Mouse (Mus musculus) cerebellum, adult 18-20 months (tissue): ENCODE data around the gene Crb1.
A peak's percentile ranks its signal among the peaks of the same experiment; 100 is the strongest.
"Not testable (repeated sequence)": the region's sequence is repeated elsewhere in the genome, so short reads cannot be mapped to it uniquely, and the experiment has no call there.

ENCODE experiments used
- DNase-seq, 2 experiments: peaks; one replicate each; pipeline ENCODE4 v3.0.0; 2021

Crb1 gene

DNA sequence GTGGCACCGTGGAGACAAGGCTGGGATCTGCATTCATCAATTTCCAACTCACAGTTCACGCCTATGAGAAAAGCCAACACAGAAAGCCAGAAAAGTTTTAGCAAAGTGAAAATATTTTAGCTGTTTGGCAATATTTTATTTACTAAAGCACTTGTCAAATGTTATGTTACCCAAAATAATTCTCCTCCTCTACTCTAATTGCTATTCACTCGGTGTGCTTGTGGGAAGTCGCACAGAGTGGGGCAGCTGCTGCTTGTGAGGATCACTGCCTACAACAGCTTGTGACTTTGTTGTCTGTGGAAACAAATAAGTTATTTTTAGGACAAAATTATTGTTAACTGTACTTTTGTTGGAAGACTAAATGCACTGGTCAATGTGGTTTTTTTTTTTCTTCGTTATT, 48.6 kb downstream of the Crb1 start:
- no peak for DNase-seq

DNA sequence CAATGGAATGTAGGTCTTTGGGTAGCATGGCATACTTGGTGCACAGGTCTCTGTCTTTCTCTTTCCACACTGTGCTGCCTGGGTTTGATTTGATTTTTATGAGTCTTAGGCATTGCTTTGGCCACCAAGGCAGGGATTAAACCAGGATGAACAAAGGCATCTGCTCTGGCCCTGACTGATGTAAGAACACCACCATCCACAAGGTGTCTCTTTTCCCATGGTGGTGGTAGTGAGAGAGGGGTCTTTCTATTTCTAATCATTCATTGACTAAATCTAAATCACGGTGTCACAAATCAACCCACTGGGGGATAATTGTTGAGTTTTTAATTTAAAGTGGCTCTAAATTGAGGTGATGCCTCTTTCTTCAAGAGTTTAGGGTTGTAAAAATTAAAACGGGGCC, 51.5 kb downstream of the Crb1 start:
- DNase-seq = no peak

DNA sequence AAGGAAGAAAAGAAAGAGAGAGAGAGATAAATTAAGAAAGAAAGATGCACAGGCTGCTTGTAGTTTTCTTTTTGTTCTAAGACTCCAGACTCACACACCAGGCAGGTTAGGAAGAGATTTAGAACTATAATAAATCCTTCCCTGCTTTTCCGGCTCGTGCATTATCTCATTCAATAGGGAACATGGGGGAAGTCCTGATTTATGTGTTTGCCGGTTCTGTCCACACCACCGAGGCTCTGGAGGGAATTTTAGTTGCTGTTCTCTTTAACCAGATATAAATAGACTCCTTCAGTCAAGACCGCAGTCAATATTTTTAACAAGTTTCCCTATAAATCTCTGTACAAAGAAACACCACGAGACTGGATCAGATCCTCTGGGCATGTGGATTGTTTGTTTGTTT, 57.1 kb downstream of the Crb1 start:
- DNase-seq = no peak

DNA sequence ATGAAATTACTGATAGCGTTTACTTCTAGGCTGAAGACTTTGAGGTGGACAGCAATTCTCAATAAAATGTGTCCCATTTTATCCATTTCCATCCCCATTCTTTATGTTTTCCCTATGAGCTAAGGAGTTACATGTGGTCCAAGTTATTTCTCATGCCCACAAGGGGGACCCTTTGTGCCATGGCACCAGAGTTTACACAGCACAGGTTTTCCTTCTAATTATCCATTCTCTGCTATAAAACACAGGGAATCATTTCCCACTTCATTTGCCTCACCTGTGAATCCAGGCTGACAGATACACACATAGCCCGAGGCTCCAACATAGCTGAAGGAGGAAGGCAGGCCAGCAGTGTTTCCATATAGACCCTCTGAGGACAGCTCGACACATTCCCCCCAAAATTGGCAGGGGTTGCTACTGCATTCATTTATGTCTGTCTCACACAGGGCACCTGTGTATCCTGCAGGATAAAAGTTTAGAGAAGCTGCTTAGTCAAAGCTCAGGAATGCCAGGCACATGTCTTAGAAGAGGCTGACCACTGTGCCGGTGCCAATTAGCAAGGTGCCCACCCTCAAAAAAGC, 62.5 kb downstream of the Crb1 start:
- no peak for DNase-seq

DNA sequence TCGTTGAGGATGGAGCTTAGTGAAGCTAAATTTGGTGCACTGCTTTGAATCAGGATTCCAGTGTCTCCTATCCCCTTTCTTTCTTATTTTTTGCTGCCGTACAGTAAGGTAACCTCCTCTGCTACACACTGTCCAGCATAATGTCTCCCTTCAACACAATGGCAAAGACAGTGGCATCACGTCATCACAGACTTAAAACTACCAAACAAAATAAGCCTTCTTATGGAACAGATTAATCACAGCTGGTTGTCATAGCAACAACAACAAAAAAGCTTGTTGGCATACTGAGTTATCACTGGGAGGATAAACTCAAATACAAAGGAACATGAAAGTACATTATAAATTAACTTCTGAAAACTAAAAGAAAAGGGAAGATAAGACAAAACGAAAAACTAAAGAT, 68.0 kb downstream of the Crb1 start:
- no peak for DNase-seq

DNA sequence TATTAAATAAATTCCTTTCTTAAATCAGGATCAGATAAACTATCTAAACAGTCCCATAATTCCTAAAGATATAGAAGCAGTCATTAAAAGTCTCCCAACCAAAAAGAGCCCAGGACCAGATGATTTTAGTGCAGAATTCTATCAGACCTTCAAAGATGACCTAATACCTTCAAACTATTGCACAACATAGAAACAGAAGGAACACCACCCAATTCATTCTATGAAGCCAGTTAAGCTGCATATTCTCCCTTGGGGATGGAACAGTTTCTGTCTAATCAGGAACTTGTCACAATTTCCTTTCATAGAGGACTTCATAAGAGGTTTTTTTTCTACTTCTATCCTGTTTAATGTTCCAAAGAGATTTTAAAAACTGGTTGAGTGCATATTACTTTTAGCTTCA, 74.4 kb downstream of the Crb1 start:
- DNase-seq = not testable (repeated sequence)

DNA sequence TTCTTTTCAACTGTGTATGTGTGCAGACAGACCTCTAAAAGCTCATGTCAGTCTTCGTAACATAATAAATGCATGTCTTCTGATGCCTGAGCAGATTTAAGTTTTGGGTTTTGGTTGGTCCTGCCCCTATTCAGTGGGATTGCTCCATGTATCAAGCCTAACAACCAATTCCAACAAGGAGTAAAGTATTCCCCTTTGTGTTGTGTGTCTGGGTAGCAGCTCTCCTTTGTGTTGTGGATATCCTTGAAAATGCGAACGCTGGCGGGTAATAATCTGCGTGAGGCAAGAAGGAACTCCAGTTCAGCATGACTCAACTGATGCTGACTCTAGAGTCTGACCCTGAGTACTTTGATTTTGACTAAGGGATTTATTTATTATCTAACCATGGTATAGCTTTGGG, 75.1 kb downstream of the Crb1 start:
- DNase-seq = no peak

DNA sequence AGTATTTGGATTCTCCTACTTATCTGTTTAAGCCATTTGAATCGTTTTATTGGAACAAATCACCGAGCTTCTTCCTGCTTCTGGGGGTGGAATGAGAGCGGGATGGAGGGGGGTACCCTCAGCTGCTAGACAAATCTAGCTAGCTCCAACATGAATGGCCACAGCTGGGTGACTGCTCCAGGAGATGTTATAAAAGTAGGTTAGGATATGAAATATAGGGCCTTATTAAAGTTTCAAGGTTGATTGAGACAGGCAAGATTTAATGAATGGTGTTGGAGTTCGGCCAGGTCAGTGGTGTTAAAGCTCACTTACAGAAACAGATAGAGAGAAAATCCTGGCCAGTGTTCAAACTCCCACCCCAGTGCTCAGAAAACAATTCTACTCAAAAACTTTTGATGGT, 84.9 kb downstream of the Crb1 start:
- DNase-seq = no peak

DNA sequence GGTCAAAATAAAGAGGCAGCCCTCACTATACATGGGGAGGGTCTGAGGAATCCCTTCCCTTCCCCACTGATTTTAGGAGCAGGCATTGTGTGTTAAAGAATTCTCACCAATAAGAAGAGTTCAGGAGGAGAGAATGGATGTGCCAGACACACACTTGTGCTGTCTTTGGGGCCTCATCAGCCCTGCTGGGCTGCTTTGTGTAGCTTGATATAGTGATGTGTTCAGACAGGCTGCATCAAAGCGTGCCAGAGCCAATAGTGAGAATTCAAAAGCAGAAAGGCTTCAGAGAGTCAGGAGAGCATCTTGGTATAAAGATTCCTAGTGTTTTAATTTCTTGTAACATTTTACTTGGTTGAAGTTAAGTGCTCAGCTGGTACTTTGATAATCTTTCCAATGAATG, 85.3 kb downstream of the Crb1 start:
- no peak for DNase-seq

DNA sequence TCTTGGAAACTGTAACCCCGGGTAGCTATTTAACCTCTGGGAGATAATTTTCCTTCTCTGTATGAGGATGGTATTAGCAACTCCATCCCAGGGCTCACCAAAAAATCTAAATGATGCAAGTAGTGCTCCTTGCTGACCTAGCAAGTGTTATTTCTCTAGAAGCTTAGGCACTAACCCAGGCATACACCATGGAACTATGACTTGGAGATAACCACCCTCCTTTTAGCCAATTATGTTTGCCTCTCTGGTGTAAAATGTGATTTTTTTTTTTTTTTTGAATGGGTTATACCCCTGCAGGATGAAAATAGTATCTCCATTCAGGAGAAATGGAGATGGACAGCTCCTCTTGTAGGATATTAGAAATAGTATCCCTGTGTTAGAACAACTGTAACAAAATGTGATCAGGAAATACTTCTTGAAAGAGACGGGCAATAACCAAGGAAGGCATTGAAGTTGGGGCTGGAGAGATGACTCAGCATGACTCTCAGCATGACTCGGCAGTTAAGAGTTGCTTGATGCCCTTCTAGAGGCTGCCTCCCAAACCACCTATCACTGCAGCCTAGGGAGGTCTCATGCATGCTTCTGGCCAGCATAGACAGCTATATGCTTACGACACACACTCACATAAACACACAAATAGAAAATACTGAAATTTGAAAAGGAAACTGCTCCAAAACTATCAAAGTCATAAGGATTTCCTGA, 100.1 kb downstream of the Crb1 start:
- DNase-seq = no peak

DNA sequence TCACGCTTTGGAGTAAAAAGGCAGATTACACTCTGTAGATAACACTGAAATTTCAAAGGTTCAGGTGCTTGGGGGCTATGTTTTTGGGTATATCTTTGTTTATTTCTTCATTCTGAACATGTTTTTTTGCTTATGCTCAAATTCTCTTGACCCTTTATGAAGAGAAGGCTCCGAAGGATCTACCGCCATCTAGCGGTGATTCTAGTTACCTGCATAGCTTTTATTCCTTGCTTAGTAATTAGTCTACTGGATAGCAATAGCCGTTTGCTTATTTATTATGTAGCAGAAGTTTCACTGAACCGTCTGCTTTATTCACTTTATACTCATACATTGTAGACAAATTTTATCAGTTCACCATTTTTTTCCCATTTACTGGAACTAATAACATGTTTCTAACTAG, 109.1 kb downstream of the Crb1 start:
- DNase-seq = peak; percentile 28 to 39

DNA sequence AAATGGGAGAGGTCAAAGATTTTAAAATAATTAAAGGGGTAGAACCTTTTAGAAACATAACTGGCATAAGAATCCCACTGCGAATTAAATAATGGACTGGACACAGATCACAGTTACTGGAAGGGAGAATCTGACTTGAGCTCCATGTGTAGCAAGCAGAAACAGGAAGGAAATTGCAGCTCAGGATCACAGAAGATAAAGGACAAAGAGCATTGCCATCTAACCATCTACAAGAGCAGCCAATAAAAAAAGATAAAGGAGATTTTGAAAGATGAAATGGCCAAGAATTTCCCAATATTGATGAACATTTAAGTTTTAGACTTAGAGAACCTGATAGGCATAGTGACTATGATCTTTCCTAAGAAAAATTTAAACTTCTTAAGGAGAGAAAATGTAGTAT, 112.7 kb downstream of the Crb1 start:
- no peak for DNase-seq

DNA sequence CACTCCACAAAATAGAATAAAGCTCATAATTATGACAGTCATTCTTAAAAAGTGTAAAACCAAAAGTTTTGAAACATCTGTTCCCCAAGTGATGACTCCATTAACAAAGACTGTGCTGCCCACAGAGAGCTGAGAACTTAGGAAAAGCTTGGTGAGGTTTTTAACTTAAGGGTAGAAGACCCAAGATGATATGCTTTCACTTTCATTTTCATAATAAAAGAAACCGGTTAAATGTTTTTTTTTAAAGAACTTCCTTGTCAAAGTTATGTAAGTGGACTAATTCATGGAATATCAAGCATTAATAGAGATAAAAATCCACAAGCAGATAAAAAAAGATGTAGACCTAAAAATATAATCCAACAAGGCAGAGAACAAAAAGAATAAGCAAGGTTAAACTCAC, 113.7 kb downstream of the Crb1 start:
- no peak for DNase-seq

DNA sequence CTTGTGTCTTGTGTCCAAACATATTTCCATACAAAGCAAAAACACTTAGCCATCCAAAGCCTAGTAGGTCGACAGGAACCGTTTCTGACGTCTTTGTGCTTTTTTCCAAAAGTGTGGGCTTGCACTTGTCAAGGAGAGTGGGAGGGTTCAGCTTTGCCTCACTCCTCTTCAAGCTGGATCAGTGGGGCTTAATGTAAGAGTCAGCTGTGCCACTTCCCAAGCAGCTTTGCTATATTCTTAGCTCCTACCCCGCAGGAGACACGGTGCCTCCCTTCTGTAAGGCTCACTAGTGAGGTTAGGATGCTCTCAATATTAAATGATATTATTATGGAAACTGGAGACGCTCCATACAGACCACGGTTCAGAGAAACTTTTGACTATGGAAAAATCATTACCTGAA, 121.3 kb downstream of the Crb1 start:
- no peak for DNase-seq

DNA sequence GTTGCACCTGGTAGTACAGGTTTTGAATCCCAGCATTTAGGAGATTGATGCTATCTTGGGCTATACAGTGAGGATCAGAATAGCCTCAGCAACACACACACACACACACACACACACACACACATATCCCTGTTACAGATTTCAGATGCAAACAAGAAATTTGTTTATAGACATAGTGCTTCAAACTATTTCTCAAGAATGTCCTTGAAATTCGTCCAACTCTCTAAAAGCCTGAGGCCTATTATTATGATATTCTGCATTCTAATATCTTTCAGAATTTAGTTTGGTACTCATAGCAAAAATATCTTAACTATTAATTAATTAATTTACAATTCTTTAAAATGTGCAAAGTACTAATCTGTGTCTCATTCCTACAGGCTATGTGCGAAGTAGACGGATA, 124.9 kb downstream of the Crb1 start:
- DNase-seq = no peak

DNA sequence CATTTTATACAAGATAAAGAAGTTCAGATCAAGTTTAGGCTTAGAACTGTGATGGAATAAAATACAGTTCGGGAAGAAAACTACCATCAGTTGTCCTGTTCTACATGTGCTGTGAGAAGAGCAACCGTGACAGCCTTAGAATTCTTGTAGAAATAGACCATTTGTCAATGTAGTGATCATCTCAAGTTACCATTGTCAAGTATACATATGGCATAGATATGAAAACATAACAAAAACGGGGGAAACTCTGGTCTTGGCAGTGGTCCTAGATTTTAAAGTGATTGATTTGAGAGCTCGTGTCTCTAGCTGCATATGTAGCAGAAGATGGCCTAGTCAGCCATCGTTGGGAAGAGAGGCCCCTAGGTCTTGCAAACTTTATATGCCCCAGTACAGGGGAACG, 127.7 kb downstream of the Crb1 start:
- no peak for DNase-seq

DNA sequence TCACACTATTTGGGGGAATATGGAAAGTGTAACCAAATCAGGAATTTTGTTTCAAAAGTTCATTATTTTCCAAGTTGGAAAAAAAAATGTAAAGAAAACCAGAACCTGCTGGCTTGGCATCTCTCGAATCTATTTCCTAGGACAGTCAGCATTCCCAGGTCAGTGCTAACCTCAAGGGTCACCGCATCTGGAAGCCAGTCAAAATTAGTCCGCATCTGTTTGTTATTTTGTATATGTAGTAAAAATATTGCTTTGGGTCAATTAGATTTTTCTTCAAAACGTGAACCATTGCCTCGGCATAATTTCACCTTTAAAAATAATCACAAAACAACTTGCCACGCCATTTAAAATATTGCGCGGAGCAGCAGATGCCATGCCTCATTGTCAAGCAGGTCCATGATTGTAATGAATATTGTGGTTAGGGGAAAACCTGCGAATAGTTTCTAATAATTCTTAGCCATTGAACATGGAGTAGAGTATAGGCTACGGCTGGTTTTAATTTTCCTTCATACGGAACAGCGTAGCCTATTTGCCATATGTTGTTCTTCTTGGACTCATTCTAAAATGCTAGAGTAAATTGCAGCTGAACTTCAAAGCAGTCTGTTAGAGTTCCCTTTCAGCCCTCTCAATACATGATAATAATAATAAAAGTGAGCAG, 130.0 kb downstream of the Crb1 start:
- DNase-seq = no peak

DNA sequence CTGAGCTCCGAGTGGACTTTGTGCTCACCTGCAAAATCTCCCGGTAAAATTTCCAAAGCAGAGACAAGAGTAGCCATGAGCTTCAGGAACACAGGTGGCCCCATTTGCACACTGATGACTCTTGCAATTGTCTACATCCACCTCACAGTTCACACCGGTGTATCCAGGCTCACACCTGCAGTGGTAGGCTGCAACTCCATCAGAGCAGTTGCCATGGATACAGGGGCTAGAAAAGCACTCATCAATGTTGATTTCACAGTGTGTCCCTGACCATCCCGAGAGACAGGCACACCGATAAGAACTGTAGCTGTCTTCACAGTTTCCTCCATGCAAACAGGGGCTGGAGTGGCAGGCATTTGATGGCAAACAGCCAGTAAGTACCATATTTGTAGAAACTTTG, 140.1 kb downstream of the Crb1 start:
- no peak for DNase-seq

DNA sequence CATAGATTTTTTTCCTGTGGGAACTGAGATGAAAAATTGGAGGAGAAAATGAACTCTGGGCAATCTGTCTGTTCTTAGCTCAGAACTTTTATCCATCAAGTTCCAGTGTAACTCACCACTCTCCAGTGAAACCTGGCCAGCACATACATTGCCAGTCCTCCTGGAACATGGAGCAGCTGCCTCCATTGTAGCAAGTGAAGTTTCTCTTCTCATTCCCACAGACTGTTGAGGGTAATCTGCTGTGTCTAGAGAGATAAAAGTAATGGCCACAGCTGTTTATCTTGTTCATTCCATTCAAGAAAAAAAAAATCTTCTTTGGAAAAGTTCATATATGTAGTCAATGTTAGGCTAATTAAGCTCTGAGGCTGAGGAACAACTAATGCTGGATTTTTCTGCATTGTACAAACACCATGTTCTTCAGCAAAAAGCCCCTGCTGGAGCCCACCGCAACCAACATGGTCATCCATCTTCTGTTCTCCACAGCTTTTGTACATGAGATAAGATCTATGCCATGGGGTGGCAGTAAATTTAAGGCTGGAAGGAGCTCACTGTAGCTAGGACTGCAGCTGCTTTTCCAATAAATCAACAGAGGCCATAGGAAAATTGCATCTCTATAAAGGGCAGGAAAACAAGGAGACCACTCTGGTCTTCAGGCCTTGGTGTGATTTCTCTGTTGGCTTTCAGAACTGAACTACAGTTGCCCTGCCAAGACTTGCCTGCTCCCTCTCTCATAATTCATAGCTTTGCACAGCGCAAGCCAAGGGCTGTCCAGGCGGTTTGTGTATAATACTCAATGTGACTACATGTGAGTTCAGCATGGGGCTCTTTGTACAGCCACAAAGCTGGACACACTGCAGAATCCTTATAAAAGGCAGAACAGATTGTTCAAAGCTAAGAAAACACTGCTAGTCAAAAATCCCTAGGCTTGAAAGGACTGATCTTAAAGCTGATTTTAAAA, 142.0 kb downstream of the Crb1 start:
- no peak for DNase-seq

DNA sequence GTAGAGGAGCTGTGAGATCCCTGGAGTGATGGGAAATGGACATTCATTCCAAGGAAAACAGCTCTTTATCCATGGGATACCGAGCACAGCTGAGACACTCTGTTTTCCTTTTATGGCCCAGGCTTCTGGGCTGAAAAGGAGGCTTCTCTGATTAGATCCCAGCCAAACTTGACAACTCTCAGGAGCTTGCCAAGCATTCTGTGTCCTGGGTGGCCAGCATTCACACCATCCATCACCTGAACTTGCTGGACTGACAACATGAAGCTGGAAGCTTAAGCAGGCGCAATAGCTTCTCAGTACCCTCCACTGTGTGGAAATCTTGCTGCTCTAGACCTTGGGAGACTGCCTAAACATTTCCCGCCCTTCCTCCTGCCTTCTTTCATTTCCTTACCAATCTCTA, 144.3 kb downstream of the Crb1 start:
- no peak for DNase-seq

DNA sequence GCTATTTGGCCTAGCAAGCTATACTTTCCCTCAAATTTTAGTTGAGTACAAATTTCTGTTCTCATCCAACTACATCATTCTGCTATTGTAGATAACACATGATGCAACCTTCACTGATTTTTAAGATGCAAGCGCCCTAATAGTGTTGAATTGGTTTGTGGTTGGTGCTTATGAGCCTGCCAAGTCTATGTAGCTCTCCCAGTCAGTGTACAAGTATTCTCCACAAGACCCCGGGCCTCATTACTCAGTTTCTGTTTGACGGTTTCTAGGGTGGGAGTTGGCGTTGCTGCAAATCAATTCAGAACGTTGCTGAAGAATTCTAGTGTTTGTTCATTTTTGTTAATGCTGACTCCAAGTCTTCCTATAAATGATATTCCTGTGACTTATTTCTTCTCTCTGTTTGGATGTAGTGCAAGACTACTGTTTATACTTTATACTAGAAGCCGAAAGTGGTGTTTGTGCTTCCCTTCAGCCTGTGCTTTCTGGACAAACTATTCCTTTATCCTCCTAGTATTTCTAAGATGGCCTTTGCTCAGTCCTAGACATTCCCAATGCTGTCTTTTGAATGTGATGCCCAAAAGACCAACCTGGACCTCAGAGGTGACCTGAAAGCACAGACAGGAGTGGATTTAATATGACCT, 152.5 kb downstream of the Crb1 start:
- DNase-seq = no peak

DNA sequence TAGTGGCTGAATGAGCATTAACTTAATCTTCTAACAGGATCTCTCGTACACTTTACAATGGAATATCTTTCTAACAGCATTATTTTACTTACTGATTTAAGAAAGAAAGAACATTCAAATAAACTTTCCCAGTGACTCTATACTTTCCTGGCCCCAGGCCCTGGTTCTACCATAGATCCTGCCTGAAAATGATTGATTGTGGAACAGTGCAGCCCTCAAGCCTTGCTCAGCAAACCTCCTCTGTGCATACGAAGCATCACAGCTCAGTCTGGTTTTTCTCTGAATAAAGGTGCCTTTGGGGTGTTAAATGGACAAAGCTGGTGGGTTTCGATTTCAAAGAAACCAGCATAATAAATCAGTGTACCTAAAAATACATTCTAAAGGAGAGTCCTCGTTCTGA, 153.1 kb downstream of the Crb1 start:
- no peak for DNase-seq

DNA sequence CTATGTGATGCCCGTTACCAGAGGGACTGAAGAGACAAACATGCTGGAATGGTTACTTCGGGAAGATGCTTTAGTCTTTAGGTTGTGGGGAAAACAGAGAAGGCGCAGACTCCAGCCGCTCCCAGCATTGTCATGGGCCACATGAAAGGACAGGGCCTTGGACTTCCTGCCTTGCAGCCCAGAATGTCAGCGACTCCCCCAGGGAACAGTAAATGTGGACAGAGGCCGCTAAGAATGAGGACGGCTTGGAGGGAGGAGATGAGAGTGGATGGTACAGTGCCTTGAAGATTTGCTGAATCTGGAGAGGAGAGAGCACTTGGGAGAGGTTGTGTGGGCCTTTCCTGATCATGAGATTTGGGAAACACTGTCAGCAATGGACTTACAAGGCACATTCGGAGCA, 161.6 kb downstream of the Crb1 start:
- no peak for DNase-seq
